Mouse (Mus musculus) kidney, postnatal 0 days (tissue): Measurements from ENCODE around the gene Hspbp1. TPM values are rescaled to one million over a fixed set of nuclear protein-coding genes. Genes with fewer than 3 reads are reported as not detected.
A peak's percentile ranks its signal among the peaks of the same experiment; 100 is the strongest.

Source experiments
- ATAC-seq: fragments of 200-750 bp; cut with Nextera tagmentation; replicated peaks from 2 replicates; pipeline ENCODE4 v1.8.0; 2017; ENCODE audit warnings: low read depth, moderate number of reproducible peaks, moderate TSS enrichment, moderate library complexity; ENCODE audit not compliant: low FRiP score
- DNase-seq: peaks from one replicate; pipeline ENCODE4 v3.0.0-alpha.2; 2016; ENCODE audit warnings: low spot score
- H3K27ac ChIP-seq: fragments of 300-500 bp; sonication (generic); 2 replicates; pipeline ENCODE4 v1.5.1; 2014; ENCODE audit warnings: mild to moderate bottlenecking
- H3K27me3 ChIP-seq: fragments of 300-500 bp; sonication (generic); 2 replicates; pipeline ENCODE4 v1.6.1; 2014; ENCODE audit warnings: low read length, mixed read lengths; ENCODE audit not compliant: insufficient read depth
- H3K36me3 ChIP-seq: fragments of 300-500 bp; sonication (generic); 2 replicates; pipeline ENCODE4 v1.6.1; 2014; ENCODE audit warnings: low read length, mixed read lengths; ENCODE audit not compliant: insufficient read depth
- H3K4me1 ChIP-seq: fragments of 300-500 bp; sonication (generic); replicated peaks from 2 replicates; pipeline ENCODE4 v1.6.1; 2014; ENCODE audit warnings: antibody characterized with exemption, low read length, mixed read lengths; ENCODE audit not compliant: insufficient read depth
- H3K4me2 ChIP-seq: fragments of 300-500 bp; sonication (generic); 2 replicates; pipeline ENCODE4 v1.6.1; 2014; ENCODE audit warnings: mild to moderate bottlenecking, low read length, moderate library complexity, mixed read lengths
- H3K4me3 ChIP-seq: fragments of 300-500 bp; sonication (generic); replicated peaks from 2 replicates; pipeline ENCODE4 v1.5.1; 2014; ENCODE audit warnings: low read depth, low read length
- H3K9ac ChIP-seq: fragments of 300-500 bp; sonication (generic); 2 replicates; pipeline ENCODE4 v1.6.1; 2014; ENCODE audit warnings: low read depth, low read length
- H3K9me3 ChIP-seq: fragments of 300-500 bp; sonication (generic); replicated peaks from 2 replicates; pipeline ENCODE4 v1.6.1; 2016; ENCODE audit warnings: low read length, inconsistent platforms, mixed read lengths
- CTCF ChIP-seq: IDR thresholded peaks from 2 replicates; pipeline ENCODE4 v1.5.1; 2016; ENCODE audit warnings: antibody characterized with exemption, low read depth, mild to moderate bottlenecking, moderate library complexity
- WGBS: fragments of 180-500 bp; shearing (Covaris S2); extraction: QIAGEN DNeasy Blood & Tissue Kit; methylation state at CpG from one replicate; pipeline ENCODE4 v1.1.7; 2014; 5-methylcytosine and 5-hydroxymethylcytosine counted together
- polyA plus RNA-seq: library from polyadenylated mRNA; unstranded; fragments of >200 nt; fragmentation: Nextera tagmentation; extraction: Ambion mirVana; gene quantifications from 2 replicates; pipeline ENCODE4 v1.2.1, GENCODE M21; 2015

The Hspbp1 gene
- polyA plus RNA-seq, 1 experiment from 2014 or later: 99.7 TPM

- H3K4me2 ChIP-seq: no peak overlapping the region
- H3K27ac ChIP-seq: no peak overlapping the region
- H3K9me3 ChIP-seq: no peaks in the 10 kb centered on the region
- no peaks in the 10 kb centered on the region for H3K4me1 ChIP-seq
- no peak overlapping the region for H3K9ac ChIP-seq
- no peak for ATAC-seq
- H3K36me3 ChIP-seq: peaks cover 71% of the 10 kb centered on the region
- TF ChIP-seq CTCF: no peak
- DNase-seq: no peak
- WGBS: 85% methylated on average over 4 of the region's 4 CpGs
- H3K4me3 ChIP-seq: no peak overlapping the region
- no peaks in the 10 kb centered on the region for H3K27me3 ChIP-seq
Observed at GRCm38 (mm10) chr7:4636179-4636578, 48.7 kb downstream of the Hspbp1 start.

DNA sequence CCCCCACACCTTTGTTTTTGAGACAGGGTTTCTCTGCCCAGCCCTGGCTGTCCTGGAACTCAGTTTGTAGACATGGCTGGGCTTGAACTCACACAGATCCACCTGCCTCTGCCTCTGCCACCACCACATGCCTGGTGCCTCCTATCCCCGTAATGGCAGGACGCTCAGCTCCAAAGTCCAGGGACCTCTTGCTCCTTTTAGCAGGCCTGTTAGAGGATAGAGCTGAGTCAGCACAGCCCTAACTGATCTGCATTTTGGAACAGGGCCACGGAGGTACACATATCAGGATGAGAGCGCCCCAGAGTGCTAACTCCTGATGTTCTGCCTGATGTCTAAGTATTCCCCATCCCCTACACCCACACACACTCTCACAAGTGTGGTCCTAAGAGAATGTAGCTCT lies 53.8 kb downstream of the Hspbp1 start, which contains the start of gene Tmem86b:
Tmem86b (minus strand) TSS at position 392 of the 400 bp plus-strand sequence.
- peak; percentile 36; the same call in 1 of the 2 replicates for ATAC-seq
- no peaks in the 10 kb centered on the region for H3K9me3 ChIP-seq
- no peaks in the 10 kb centered on the region for H3K4me1 ChIP-seq
- no peak for TF ChIP-seq CTCF
- no peak within 1 kb of the TSS for H3K4me2 ChIP-seq
- DNase-seq: no peak
- H3K27me3 ChIP-seq: no peaks in the 10 kb centered on the region
- 91% methylated on average over 4 of the region's 4 CpGs for WGBS
- no peak within 1 kb of the TSS for H3K9ac ChIP-seq
- H3K4me3 ChIP-seq: no peak within 1 kb of the TSS
- H3K27ac ChIP-seq: no peak within 1 kb of the TSS
- peaks cover 49% of the 10 kb centered on the region for H3K36me3 ChIP-seq

DNA sequence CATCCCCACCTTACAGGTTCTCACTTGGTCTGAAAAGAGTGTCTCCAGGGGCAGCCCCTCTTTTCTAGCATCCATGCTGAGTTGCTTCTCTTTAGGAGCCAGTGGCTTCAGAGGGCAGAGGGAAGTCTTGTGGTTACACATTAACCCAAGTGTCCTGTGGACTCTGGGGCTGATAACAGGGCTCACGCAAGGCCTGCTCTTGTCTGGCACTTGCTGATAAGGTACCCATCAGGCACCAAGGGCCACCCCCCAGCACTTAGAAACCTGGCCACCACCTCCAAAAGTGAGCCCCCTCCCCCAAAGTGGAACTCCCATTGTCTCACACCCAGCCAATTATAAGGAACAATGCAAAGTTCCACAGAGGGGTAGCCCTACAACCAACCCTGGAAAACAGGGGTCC lies 54.7 kb downstream of the Hspbp1 start:
- H3K4me1 ChIP-seq: no peaks in the 10 kb centered on the region
- WGBS: 83% methylated on average over 1 of the region's 1 CpGs
- H3K9me3 ChIP-seq: no peaks in the 10 kb centered on the region
- no peak overlapping the region for H3K4me2 ChIP-seq
- DNase-seq (no peak), ATAC-seq (peak; percentile 14; the same call in 1 of the 2 replicates)
- peaks cover 43% of the 10 kb centered on the region for H3K36me3 ChIP-seq
- no peak for TF ChIP-seq CTCF
- H3K9ac ChIP-seq: no peak overlapping the region
- H3K27ac ChIP-seq: no peak overlapping the region
- no peak overlapping the region for H3K4me3 ChIP-seq
- H3K27me3 ChIP-seq: no peaks in the 10 kb centered on the region

- no peak for DNase-seq
Observed at GRCm38 (mm10) chr7:4629586-4629985, 55.3 kb downstream of the Hspbp1 start.

GRCm38 (mm10) chr7:4625928-4626327 lies 58.9 kb downstream of the Hspbp1 start:
- no peak for ATAC-seq
- Histone ChIP-seq H3K27me3 (no peaks in the 10 kb centered on the region), H3K4me3 (no peak overlapping the region), H3K27ac (no peak overlapping the region), H3K9ac (no peak overlapping the region), H3K4me1 (no peaks in the 10 kb centered on the region), H3K9me3 (no peaks in the 10 kb centered on the region), H3K36me3 (peaks cover 9% of the 10 kb centered on the region; the same call in 1 of the 2 replicates), H3K4me2 (no peak overlapping the region)
- TF ChIP-seq CTCF: no peak
- WGBS: 98% methylated on average over 2 of the region's 2 CpGs
- DNase-seq: no peak

More at GRCm38 (mm10) chr7:4629586-4629985, 55.3 kb downstream of the Hspbp1 start:
- no peak overlapping the region for H3K4me2 ChIP-seq
- H3K4me1 ChIP-seq: no peaks in the 10 kb centered on the region
- H3K27me3 ChIP-seq: no peaks in the 10 kb centered on the region
- no peak overlapping the region for H3K4me3 ChIP-seq
- no peak for TF ChIP-seq CTCF
- no peak overlapping the region for H3K9ac ChIP-seq
- H3K36me3 ChIP-seq: peaks cover 39% of the 10 kb centered on the region
- WGBS: 90% methylated on average over 5 of the region's 5 CpGs
- H3K27ac ChIP-seq: no peak overlapping the region
- H3K9me3 ChIP-seq: no peaks in the 10 kb centered on the region
- no peak for ATAC-seq

DNA sequence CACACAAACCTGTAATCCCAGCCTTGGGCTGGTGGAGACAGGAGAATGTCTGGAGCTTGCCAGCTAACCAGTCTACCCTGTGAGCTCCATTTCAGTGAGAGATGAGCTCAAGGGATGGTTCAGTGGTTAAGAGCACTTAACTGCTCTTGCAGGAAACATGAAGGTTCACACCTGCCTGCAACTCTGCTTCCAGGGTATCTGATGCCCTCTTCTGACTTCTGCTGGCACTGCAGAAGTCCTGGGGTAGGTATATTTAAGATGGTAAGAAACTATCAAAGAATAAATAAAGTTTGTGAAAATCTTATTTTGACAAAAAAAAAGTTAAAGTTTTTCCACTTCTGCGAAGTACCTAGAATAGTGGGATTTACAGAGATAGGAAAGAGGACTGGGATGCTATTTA lies 60.5 kb downstream of the Hspbp1 start:
- WGBS: 31% methylated on average over 1 of the region's 1 CpGs
- Histone ChIP-seq H3K4me2 (no peak overlapping the region), H3K27me3 (no peaks in the 10 kb centered on the region), H3K27ac (no peak overlapping the region), H3K9me3 (no peaks in the 10 kb centered on the region), H3K36me3 (0 out of 2 replicates have a peak, but pooled peaks cover 6% of the 10 kb centered on the region), H3K4me3 (no peak overlapping the region), H3K9ac (no peak overlapping the region), H3K4me1 (no peaks in the 10 kb centered on the region)
- ATAC-seq: 0 out of 2 replicates have a peak, but pooled peaks have one; percentile 27
- DNase-seq: peak; percentile 28
- peak; percentile 39; the same call in 1 of the 2 replicates for TF ChIP-seq CTCF
